Comparison of ENCODE assay signal across 17 mouse cellular contexts in genomic region chr2:104431067-104431466, GRCm38 (mm10). TPM values are rescaled to one million over a fixed set of nuclear protein-coding genes. Genes with fewer than 3 reads are reported as not detected.
"Had no signal": no experiment of that assay in that cellular context is flagged by ENCODE, and none has a peak within 500 bp of the region (broad histone marks: within the 10 kb centered on the region; RNA-seq: fewer than 3 reads in every experiment).

No protein-coding gene starts in this region.

- H3K27me3 ChIP-seq: neural tube, embryonic 13.5 days; neural tube, embryonic 15.5 days; stomach, embryonic 15.5 days had no signal

- H3K27ac ChIP-seq: neural tube, embryonic 13.5 days; neural tube, embryonic 15.5 days; stomach, embryonic 15.5 days; stomach, postnatal 0 days had no signal

- H3K4me1 ChIP-seq: neural tube, embryonic 13.5 days; neural tube, embryonic 15.5 days; stomach, embryonic 15.5 days had no signal

- H3K4me3 ChIP-seq: neural tube, embryonic 13.5 days; neural tube, embryonic 15.5 days; stomach, embryonic 15.5 days had no signal

- DNase-seq: retina, postnatal 1 day; right cerebral cortex, adult 18-20 months; right cerebral cortex, postnatal 14 days; right cerebral cortex, postnatal 25 days; right cerebral cortex, postnatal 4 days; spleen, adult 18-20 months; thymus, adult 18-20 months; thymus, adult 2 months; thymus, postnatal 14 days; thymus, postnatal 25 days; thymus, postnatal 36 days; thymus, postnatal 4 days had no signal

- H3K9me3 ChIP-seq: neural tube, embryonic 13.5 days; neural tube, embryonic 15.5 days; stomach, embryonic 15.5 days had no signal

RNA-seq across cellular contexts. Expression of gene D430041D05Rik, which starts 20.3 kb away (rescaled TPM):
- polyA plus RNA-seq: small intestine, adult 2 months had no signal
